9 mouse cellular contexts compared by ENCODE assay signal in the genomic region with DNA sequence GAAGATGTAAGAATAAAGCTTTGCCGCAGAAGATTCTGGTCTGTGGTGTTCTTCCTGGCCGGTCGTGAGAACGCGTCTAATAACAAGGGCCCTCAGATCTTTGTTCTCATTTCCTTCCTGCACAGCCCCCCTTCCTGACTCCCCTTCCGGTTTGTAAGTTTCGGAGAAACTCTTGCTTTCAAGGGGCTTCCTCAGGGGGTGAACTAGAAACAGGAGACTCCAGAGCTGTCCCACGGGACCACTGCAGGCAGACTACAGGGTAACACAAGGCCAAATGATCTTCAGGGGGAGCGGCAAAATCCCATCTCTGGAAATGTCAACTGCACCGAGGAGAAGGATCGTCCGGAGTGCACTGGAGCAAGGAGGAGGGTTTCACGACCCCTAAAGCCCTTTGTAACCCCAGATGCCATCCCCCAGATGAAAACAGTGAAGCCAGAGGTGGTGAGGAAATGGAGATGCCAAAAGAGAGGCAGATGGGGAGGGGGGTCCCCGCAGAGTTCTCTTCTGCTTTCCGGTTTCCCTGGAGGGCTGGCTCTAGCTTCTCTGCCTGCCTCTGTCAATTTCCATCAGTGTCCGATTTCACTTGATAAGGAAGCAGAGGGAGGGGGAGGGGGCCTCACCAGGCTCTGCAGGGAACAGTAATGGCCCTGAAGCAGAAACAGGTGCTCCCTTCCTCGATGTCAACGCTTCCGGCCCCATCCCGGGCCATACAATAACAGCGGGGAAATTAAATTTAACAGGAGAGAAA. TPM values are rescaled to one million over a fixed set of nuclear protein-coding genes. Genes with fewer than 3 reads are reported as not detected.
DNase-seq lines count a peak whose midpoint lies in the region; ATAC-seq lines count a peak whose summit lies in the region.
"Had no signal": no experiment of that assay in that cellular context is flagged by ENCODE, and none has a peak within 500 bp of the region (broad histone marks: within the 10 kb centered on the region; RNA-seq: fewer than 3 reads in every experiment).

No protein-coding gene starts in this region.

- intact Hi-C loops in left cerebral cortex, postnatal 4 days (cut with DNase I) = no loop called here
- intact Hi-C loops in left cerebral cortex, postnatal 14 days (cut with DNase I) = loop anchor here (5.0 kb wide), 1 partner anchor 83 kb away; no protein-coding TSS in a partner anchor

- H3K4me3 ChIP-seq in hindbrain, embryonic 14.5 days (replicated peaks; ENCODE audit: low read length) = peak overlapping the region; percentile 13; the same call in 1 of the 2 replicates
- H3K4me3 ChIP-seq in limb, embryonic 15.5 days = peak overlapping the region; percentile 19

- no peaks in the 10 kb centered on the region for H3K36me3 ChIP-seq in hindbrain, embryonic 14.5 days (replicated peaks; ENCODE audit: control insufficient read depth, insufficient read depth)
- no peaks in the 10 kb centered on the region for H3K36me3 ChIP-seq in limb, embryonic 15.5 days

- no peaks in the 10 kb centered on the region for H3K4me1 ChIP-seq in hindbrain, embryonic 14.5 days (replicated peaks; ENCODE audit: control insufficient read depth, insufficient read depth, low read length)
- peaks cover 6% of the 10 kb centered on the region; the same call in 1 of the 2 replicates for H3K4me1 ChIP-seq in limb, embryonic 15.5 days

- H3K27me3 ChIP-seq in hindbrain, embryonic 14.5 days (ENCODE audit: control insufficient read depth, insufficient read depth, low read length) = no peaks in the 10 kb centered on the region
- no peaks in the 10 kb centered on the region for H3K27me3 ChIP-seq in limb, embryonic 15.5 days

- H3K27ac ChIP-seq in hindbrain, embryonic 14.5 days = peak overlapping the region; percentile 68
- H3K27ac ChIP-seq in limb, embryonic 15.5 days = peak overlapping the region; percentile 78

- ATAC-seq in erythroblast, adult 5-6 weeks (replicated peaks; ENCODE audit: low FRiP score, poor library complexity, severe bottlenecking) = peak; percentile 57; the same call in 1 of the 2 replicates
- no peak; the same call in 1 of the 2 replicates for ATAC-seq in hindbrain, embryonic 14.5 days (ENCODE audit: low FRiP score)
- ATAC-seq in limb, embryonic 15.5 days (ENCODE audit: insufficient number of reproducible peaks, low FRiP score, low TSS enrichment, low read depth) = no peak
- ATAC-seq: Patski had no signal

- no peaks in the 10 kb centered on the region for H3K9me3 ChIP-seq in hindbrain, embryonic 14.5 days (ENCODE audit: control insufficient read depth, low read length)
- H3K9me3 ChIP-seq in limb, embryonic 15.5 days = no peaks in the 10 kb centered on the region

- peak; percentile 51 for DNase-seq in left cerebral cortex, postnatal 4 days
- no peak for DNase-seq in left cerebral cortex, postnatal 14 days (ENCODE audit: low spot score in 2 of 2)
- peak; percentile 40 for DNase-seq in hindbrain, embryonic 14.5 days (ENCODE audit: low spot score)
- peak; percentile 34 to 39 for DNase-seq in natural killer cell, adult 2 months (ENCODE audit: low spot score in 2 of 2)
- no peak for DNase-seq in layer of hippocampus, adult 11-12 months (ENCODE audit: low spot score)
- no peak for DNase-seq in urinary bladder, postnatal 4 days (ENCODE audit: low spot score in 2 of 2)

- peak overlapping the region; percentile 28 for H3K4me2 ChIP-seq in hindbrain, embryonic 14.5 days (replicated peaks)
- peak overlapping the region; percentile 19; the same call in 1 of the 2 replicates for H3K4me2 ChIP-seq in limb, embryonic 15.5 days

- H3K9ac ChIP-seq in hindbrain, embryonic 14.5 days = peak overlapping the region; percentile 41
- no peak overlapping the region for H3K9ac ChIP-seq in limb, embryonic 15.5 days

- WGBS in hindbrain, embryonic 14.5 days = 51% methylated on average over 21 of the region's 21 CpGs
- 46% methylated on average over 21 of the region's 21 CpGs for WGBS in limb, embryonic 15.5 days

RNA-seq across cellular contexts. Expression of a gene that starts 20.8 kb away (rescaled TPM):
- total RNA-seq in left cerebral cortex, postnatal 4 days (2021) = not detected
- total RNA-seq in left cerebral cortex, postnatal 14 days (2021) = not detected
- total RNA-seq in erythroblast, adult 5-6 weeks (2015; ENCODE audit: low replicate concordance) = 1.9 and 6.9 TPM in 2 replicates
- 3.2 and 7.8 TPM in 2 replicates for total RNA-seq in erythroblast, adult 5-6 weeks (2017; ENCODE audit: low replicate concordance)
- polyA plus RNA-seq in hindbrain, embryonic 14.5 days (2014; fragmentation: Nextera tagmentation; extraction: Ambion mirVana) = not detected in 2 replicates
- polyA plus RNA-seq in limb, embryonic 15.5 days (2015; fragmentation: Nextera tagmentation; extraction: Ambion mirVana) = 0.20 TPM in 1 of 2 replicates, not detected in the other
- polyA plus RNA-seq: Patski had no signal

RNA-seq across cellular contexts. Expression of a gene that starts 35.0 kb away (rescaled TPM):
- 1 to 10 TPM; 5.7 to 5.9 TPM for total RNA-seq in left cerebral cortex, postnatal 4 days (2021)
- total RNA-seq in left cerebral cortex, postnatal 14 days (2021) = 10 to 100 TPM in 1 of 2 experiments, 1 to 10 TPM in 1; 8.5 to 12.3 TPM
- 29.0 and 38.5 TPM in 2 replicates for total RNA-seq in erythroblast, adult 5-6 weeks (2015; ENCODE audit: low replicate concordance)
- total RNA-seq in erythroblast, adult 5-6 weeks (2017; ENCODE audit: low replicate concordance) = 18.1 and 25.4 TPM in 2 replicates
- polyA plus RNA-seq in hindbrain, embryonic 14.5 days (2014; fragmentation: Nextera tagmentation; extraction: Ambion mirVana) = 6.9 and 7.9 TPM in 2 replicates
- 21.3 and 23.0 TPM in 2 replicates for polyA plus RNA-seq in limb, embryonic 15.5 days (2015; fragmentation: Nextera tagmentation; extraction: Ambion mirVana)
- polyA plus RNA-seq: Patski had no signal

RNA-seq across cellular contexts. Expression of a gene that starts 46.5 kb away (rescaled TPM):
- 10 to 100 TPM; 45.5 to 46.7 TPM for total RNA-seq in left cerebral cortex, postnatal 4 days (2021)
- total RNA-seq in left cerebral cortex, postnatal 14 days (2021) = 10 to 100 TPM; 41.4 to 44.7 TPM
- total RNA-seq in erythroblast, adult 5-6 weeks (2015; ENCODE audit: low replicate concordance) = 1.9 and 2.7 TPM in 2 replicates
- 8.0 and 10.0 TPM in 2 replicates for total RNA-seq in erythroblast, adult 5-6 weeks (2017; ENCODE audit: low replicate concordance)
- 19.0 and 20.3 TPM in 2 replicates for polyA plus RNA-seq in hindbrain, embryonic 14.5 days (2014; fragmentation: Nextera tagmentation; extraction: Ambion mirVana)
- 9.5 and 11.6 TPM in 2 replicates for polyA plus RNA-seq in limb, embryonic 15.5 days (2015; fragmentation: Nextera tagmentation; extraction: Ambion mirVana)

RNA-seq across cellular contexts. Expression of a gene that starts 46.6 kb away (rescaled TPM):
- total RNA-seq in left cerebral cortex, postnatal 4 days (2021) = 10 to 100 TPM; 10.2 to 10.3 TPM
- total RNA-seq in left cerebral cortex, postnatal 14 days (2021) = 10 to 100 TPM; 10.9 to 11.9 TPM
- 0.58 and 2.3 TPM in 2 replicates for total RNA-seq in erythroblast, adult 5-6 weeks (2015; ENCODE audit: low replicate concordance)
- 5.3 and 5.6 TPM in 2 replicates for total RNA-seq in erythroblast, adult 5-6 weeks (2017; ENCODE audit: low replicate concordance)
- 11.0 and 15.6 TPM in 2 replicates for polyA plus RNA-seq in hindbrain, embryonic 14.5 days (2014; fragmentation: Nextera tagmentation; extraction: Ambion mirVana)
- polyA plus RNA-seq in limb, embryonic 15.5 days (2015; fragmentation: Nextera tagmentation; extraction: Ambion mirVana) = 19.9 and 22.0 TPM in 2 replicates

Comparison
In these comparisons a context has a peak if more than half of its experiments do, and no peak if none do; other contexts are left out.
1. DNase-seq: peak in left cerebral cortex, postnatal 4 days (single experiment), hindbrain, embryonic 14.5 days (single experiment) and natural killer cell, adult 2 months (2 of 2); none in left cerebral cortex, postnatal 14 days (0 of 2), layer of hippocampus, adult 11-12 months (single experiment) and urinary bladder, postnatal 4 days (0 of 2).